Mouse (Mus musculus) hindbrain, embryonic 14.5 days (tissue): ENCODE measurements around the gene D930020B18Rik. TPM values are rescaled to one million over a fixed set of nuclear protein-coding genes. Genes with fewer than 3 reads are reported as not detected.

Source experiments
- ATAC-seq: fragments of 200-750 bp; cut with Nextera tagmentation; 2 replicates; pipeline ENCODE4 v1.8.0; 2017; ENCODE audit warnings: moderate number of reproducible peaks, mild to moderate bottlenecking, moderate TSS enrichment, moderate library complexity; ENCODE audit not compliant: low FRiP score
- DNase-seq: peaks from one replicate; pipeline ENCODE4 v3.0.0-alpha.2; 2015; ENCODE audit warnings: low spot score
- H3K27ac ChIP-seq: fragments of 300-500 bp; sonication (generic); 2 replicates; pipeline ENCODE4 v1.5.1; 2014; ENCODE audit warnings: mild to moderate bottlenecking, moderate library complexity
- H3K27me3 ChIP-seq: fragments of 300-500 bp; sonication (generic); 2 replicates; pipeline ENCODE4 v1.6.1; 2014; ENCODE audit warnings: mild to moderate bottlenecking, low read length, mixed read lengths; ENCODE audit not compliant: control insufficient read depth, insufficient read depth
- H3K36me3 ChIP-seq: fragments of 300-500 bp; sonication (generic); replicated peaks from 2 replicates; pipeline ENCODE4 v1.6.1; 2014; ENCODE audit not compliant: control insufficient read depth, insufficient read depth
- H3K4me1 ChIP-seq: fragments of 300-500 bp; sonication (generic); replicated peaks from 2 replicates; pipeline ENCODE4 v1.6.1; 2014; ENCODE audit warnings: antibody characterized with exemption, low read length, mixed read lengths; ENCODE audit not compliant: control insufficient read depth, insufficient read depth
- H3K4me2 ChIP-seq: fragments of 300-500 bp; sonication (generic); replicated peaks from 2 replicates; pipeline ENCODE4 v1.6.1; 2014; ENCODE audit warnings: mild to moderate bottlenecking, moderate library complexity
- H3K4me3 ChIP-seq: fragments of 300-500 bp; sonication (generic); replicated peaks from 2 replicates; pipeline ENCODE4 v1.5.1; 2014; ENCODE audit warnings: mild to moderate bottlenecking, low read length
- H3K9ac ChIP-seq: fragments of 300-500 bp; sonication (generic); 2 replicates; pipeline ENCODE4 v1.6.1; 2014
- H3K9me3 ChIP-seq: fragments of 300-500 bp; sonication (generic); 2 replicates; pipeline ENCODE4 v1.6.1; 2016; ENCODE audit warnings: low read length; ENCODE audit not compliant: control insufficient read depth
- WGBS: fragments of 180-500 bp; shearing (Covaris S2); extraction: QIAGEN DNeasy Blood & Tissue Kit; methylation state at CpG from one replicate; pipeline ENCODE4 v1.1.7; 2014; 5-methylcytosine and 5-hydroxymethylcytosine counted together
- polyA plus RNA-seq: library from polyadenylated mRNA; unstranded; fragments of >200 nt; fragmentation: Nextera tagmentation; extraction: Ambion mirVana; gene quantifications from 2 replicates; pipeline ENCODE4 v1.2.1, GENCODE M21; 2014

D930020B18Rik gene
- polyA plus RNA-seq, 1 experiment from 2014 or later, result 0.31 TPM

GRCm38 (mm10) chr10:121689591-121690314 lies 48.4 kb downstream of the D930020B18Rik start:
- peak overlapping the region; percentile 23; the same call in 1 of the 2 replicates for H3K27ac ChIP-seq
- peak overlapping the region; percentile 32; the same call in 1 of the 2 replicates for H3K4me2 ChIP-seq
- WGBS, result 21% methylated on average over 15 of the region's 15 CpGs
- no peaks in the 10 kb centered on the region for H3K27me3 ChIP-seq
- no peaks in the 10 kb centered on the region for H3K36me3 ChIP-seq
- DNase-seq, result peak; percentile 88
- H3K9me3 ChIP-seq, result no peaks in the 10 kb centered on the region
- peak; percentile 84 for ATAC-seq
- no peak overlapping the region for H3K4me3 ChIP-seq
- H3K4me1 ChIP-seq, result no peaks in the 10 kb centered on the region
- no peak overlapping the region for H3K9ac ChIP-seq

GRCm38 (mm10) chr10:121692944-121693579 lies 51.7 kb downstream of the D930020B18Rik start:
- 51% methylated on average over 18 of the region's 18 CpGs for WGBS
- Histone ChIP-seq H3K9me3 (no peaks in the 10 kb centered on the region), H3K4me2 (peak overlapping the region; percentile 30; the same call in 1 of the 2 replicates), H3K9ac (no peak overlapping the region), H3K36me3 (no peaks in the 10 kb centered on the region), H3K4me3 (no peak overlapping the region), H3K4me1 (no peaks in the 10 kb centered on the region), H3K27me3 (no peaks in the 10 kb centered on the region), H3K27ac (no peak overlapping the region)
- DNase-seq (no peak), ATAC-seq (no peak)

DNA sequence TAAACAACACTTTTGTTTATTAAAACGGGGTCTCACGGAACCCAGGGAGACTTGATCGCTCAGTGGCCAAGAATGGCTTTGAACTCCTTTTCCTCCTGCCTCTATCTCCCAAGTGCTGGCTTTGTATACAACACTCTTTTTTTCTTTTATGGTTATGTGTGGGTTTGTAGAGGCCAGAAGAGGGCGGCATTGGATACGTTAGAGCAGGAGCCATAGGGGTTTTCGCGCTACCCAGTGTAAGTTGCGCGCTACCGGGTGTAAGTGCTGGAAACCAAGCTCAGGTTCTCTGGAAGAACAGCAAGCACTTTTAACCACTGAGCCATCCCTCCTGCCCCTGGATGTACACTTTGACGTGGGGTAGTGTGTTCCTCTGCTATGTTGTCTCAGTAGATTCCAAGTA lies 53.2 kb downstream of the D930020B18Rik start:
- Histone ChIP-seq H3K4me1 (no peaks in the 10 kb centered on the region), H3K36me3 (no peaks in the 10 kb centered on the region), H3K4me2 (no peak overlapping the region), H3K4me3 (no peak overlapping the region), H3K9me3 (no peaks in the 10 kb centered on the region), H3K27me3 (no peaks in the 10 kb centered on the region), H3K9ac (no peak overlapping the region), H3K27ac (no peak overlapping the region)
- ATAC-seq (no peak), DNase-seq (no peak)
- 83% methylated on average over 11 of the region's 11 CpGs for WGBS

- Histone ChIP-seq H3K36me3 (no peaks in the 10 kb centered on the region), H3K9ac (no peak overlapping the region), H3K4me2 (no peak overlapping the region), H3K4me1 (no peaks in the 10 kb centered on the region), H3K27ac (no peak overlapping the region), H3K27me3 (no peaks in the 10 kb centered on the region), H3K9me3 (no peaks in the 10 kb centered on the region), H3K4me3 (no peak overlapping the region)
- ATAC-seq (no peak), DNase-seq (peak; percentile 86)
- 66% methylated on average over 11 of the region's 11 CpGs for WGBS
Measured at GRCm38 (mm10) chr10:121701296-121702248, 60.2 kb downstream of the D930020B18Rik start.

DNA sequence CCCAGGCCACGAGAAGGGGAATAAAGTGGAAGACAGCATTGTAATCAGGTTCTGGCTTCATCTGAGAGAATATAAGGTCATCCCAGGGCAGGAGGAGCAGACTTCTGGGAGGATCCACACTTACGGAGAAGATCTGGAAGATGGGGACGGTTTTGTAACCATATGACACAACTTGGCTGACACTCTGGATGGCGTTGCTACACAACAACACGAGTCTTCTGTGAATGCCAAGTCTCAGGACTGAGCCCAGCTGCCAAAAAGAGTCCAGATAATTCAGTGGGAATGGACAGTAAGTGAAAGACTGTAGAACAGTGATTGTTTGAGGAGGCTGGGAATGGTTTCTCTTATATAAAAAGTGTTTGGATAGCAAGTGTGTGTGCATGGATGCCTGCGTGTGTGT lies 62.2 kb downstream of the D930020B18Rik start:
- no peak for ATAC-seq
- 75% methylated on average over 6 of the region's 6 CpGs for WGBS
- Histone ChIP-seq H3K4me3 (no peak overlapping the region), H3K4me1 (no peaks in the 10 kb centered on the region), H3K4me2 (no peak overlapping the region), H3K27ac (no peak overlapping the region), H3K9me3 (no peaks in the 10 kb centered on the region), H3K36me3 (no peaks in the 10 kb centered on the region), H3K9ac (no peak overlapping the region), H3K27me3 (no peaks in the 10 kb centered on the region)
- DNase-seq, result no peak

DNA sequence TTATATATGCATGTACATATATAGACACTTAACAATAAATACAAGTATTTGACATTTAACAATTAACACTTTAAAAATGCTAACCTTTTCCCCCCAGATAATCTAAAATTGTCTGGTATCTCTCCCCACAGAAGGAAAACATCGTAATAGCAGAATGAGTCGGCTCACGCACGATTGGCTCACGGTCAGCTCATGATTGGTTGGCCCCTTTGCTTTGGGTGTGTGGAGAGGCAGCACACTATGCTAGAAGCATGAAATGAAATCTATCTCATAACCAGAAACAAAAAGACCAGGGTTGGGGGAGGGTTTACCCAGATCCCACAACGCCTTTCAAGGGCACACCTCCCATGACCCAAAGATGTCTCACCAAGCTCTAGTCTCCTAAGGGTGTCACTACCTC lies 63.5 kb downstream of the D930020B18Rik start:
- no peaks in the 10 kb centered on the region for H3K27me3 ChIP-seq
- no peak for DNase-seq
- no peaks in the 10 kb centered on the region for H3K4me1 ChIP-seq
- no peaks in the 10 kb centered on the region for H3K36me3 ChIP-seq
- no peak overlapping the region for H3K9ac ChIP-seq
- H3K4me2 ChIP-seq, result no peak overlapping the region
- H3K4me3 ChIP-seq, result no peak overlapping the region
- WGBS, result 93% methylated on average over 6 of the region's 6 CpGs
- ATAC-seq, result no peak
- no peaks in the 10 kb centered on the region for H3K9me3 ChIP-seq
- no peak overlapping the region for H3K27ac ChIP-seq

- no peak overlapping the region for H3K27ac ChIP-seq
- no peaks in the 10 kb centered on the region for H3K27me3 ChIP-seq
- WGBS, result 87% methylated on average over 15 of the region's 15 CpGs
- H3K4me1 ChIP-seq, result no peaks in the 10 kb centered on the region
- H3K9me3 ChIP-seq, result no peaks in the 10 kb centered on the region
- H3K9ac ChIP-seq, result no peak overlapping the region
- ATAC-seq (no peak), DNase-seq (no peak)
- no peak overlapping the region for H3K4me3 ChIP-seq
- H3K4me2 ChIP-seq, result no peak overlapping the region
- H3K36me3 ChIP-seq, result no peaks in the 10 kb centered on the region
Measured at GRCm38 (mm10) chr10:121705399-121706163, 64.2 kb downstream of the D930020B18Rik start.

- no peak overlapping the region for H3K4me3 ChIP-seq
Measured at GRCm38 (mm10) chr10:121716862-121717261, 75.5 kb downstream of the D930020B18Rik start.

More at GRCm38 (mm10) chr10:121716862-121717261, 75.5 kb downstream of the D930020B18Rik start:
- H3K36me3 ChIP-seq, result no peaks in the 10 kb centered on the region
- no peaks in the 10 kb centered on the region for H3K27me3 ChIP-seq
- H3K9me3 ChIP-seq, result peaks cover 5% of the 10 kb centered on the region; the same call in 1 of the 2 replicates
- no peak overlapping the region for H3K4me2 ChIP-seq
- no peaks in the 10 kb centered on the region for H3K4me1 ChIP-seq
- no peak for DNase-seq
- ATAC-seq, result no peak
- H3K27ac ChIP-seq, result no peak overlapping the region
- H3K9ac ChIP-seq, result no peak overlapping the region
